In genomic region chr1:160184506-160184905, GRCm38 (mm10) we compare ENCODE assay signal across 9 mouse cellular contexts. TPM values are rescaled to one million over a fixed set of nuclear protein-coding genes. Genes with fewer than 3 reads are reported as not detected.
DNase-seq lines count a peak whose midpoint lies in the region; TF ChIP-seq lines count a peak whose summit lies in the region.
"Had no signal": no experiment of that assay in that cellular context is flagged by ENCODE, and none has a peak within 500 bp of the region (broad histone marks: within the 10 kb centered on the region; RNA-seq: fewer than 3 reads in every experiment).

No protein-coding gene starts in this region.

- intact Hi-C loops in heart, postnatal 10 days (cut with DNase I): loop anchor here (5.0 kb wide), 3 partner anchors 82 to 792 kb away; no protein-coding TSS in a partner anchor

- peak; percentile 5 to 13 for DNase-seq in urinary bladder, postnatal 36 days (ENCODE audit: low spot score in 2 of 2)
- no peak for DNase-seq in urinary bladder, postnatal 4 days (ENCODE audit: low spot score in 2 of 2)
- peak; percentile 24 to 43 for DNase-seq in heart, postnatal 10 days
- peak; percentile 42 to 52 for DNase-seq in layer of hippocampus, adult 2 months (ENCODE audit: low spot score in 2 of 2)
- peak; percentile 39 for DNase-seq in lung, postnatal 14 days
- peak; percentile 44 for DNase-seq in right cerebral cortex, postnatal 4 days
- DNase-seq in spleen, adult 12 weeks (ENCODE audit: low spot score): no peak

- TF ChIP-seq POLR2A in cortical plate, adult 2 months (IDR thresholded peaks at IDR 0.05; ENCODE audit: extremely low read depth, insufficient read depth, low read length): no peak

- no peaks in the 10 kb centered on the region for H3K4me1 ChIP-seq in cortical plate, adult 2 months (ENCODE audit: control insufficient read depth, insufficient read depth, low read length)
- H3K4me1 ChIP-seq: heart, embryonic 13.5 days had no signal

- TF ChIP-seq CTCF in cortical plate, adult 2 months (IDR thresholded peaks at IDR 0.05; ENCODE audit: extremely low read depth, insufficient read depth, low read length): peak; percentile 90
- peak; percentile 84 for TF ChIP-seq CTCF in layer of hippocampus, adult 2 months (conservative IDR thresholded peaks at IDR 0.05)

- no peak overlapping the region for H3K4me3 ChIP-seq in cortical plate, adult 2 months (ENCODE audit: insufficient read depth, low read length)
- no peak overlapping the region for H3K4me3 ChIP-seq in layer of hippocampus, adult 2 months
- H3K4me3 ChIP-seq: heart, embryonic 13.5 days had no signal

- H3K27ac ChIP-seq in cortical plate, adult 2 months (ENCODE audit: insufficient read depth, low read length): no peak overlapping the region
- H3K27ac ChIP-seq in layer of hippocampus, adult 2 months: 0 out of 2 replicates have a peak overlapping the region, but pooled peaks have one; percentile 43
- H3K27ac ChIP-seq: heart, embryonic 13.5 days had no signal

RNA-seq across cellular contexts. Expression of gene Mrps14, which starts 10.5 kb away (rescaled TPM):
- 54.2 and 54.3 TPM in 2 replicates for polyA plus RNA-seq in cortical plate, adult 2 months (2012; rRNA removed)
- 10 to 100 TPM; 96.6 to 98.2 TPM for total RNA-seq in heart, postnatal 10 days (2021)
- 10 to 100 TPM; 61.7 to 65.0 TPM for total RNA-seq in layer of hippocampus, adult 2 months (2021)

RNA-seq across cellular contexts. Expression of gene Cacybp, which starts 28.2 kb away (rescaled TPM):
- 47.1 and 47.6 TPM in 2 replicates for polyA plus RNA-seq in cortical plate, adult 2 months (2012; rRNA removed)
- 10 to 100 TPM; 60.5 to 62.1 TPM for total RNA-seq in heart, postnatal 10 days (2021)
- 10 to 100 TPM; 88.7 to 91.3 TPM for total RNA-seq in layer of hippocampus, adult 2 months (2021)

RNA-seq across cellular contexts. Expression of gene Tnn, which starts 31.1 kb away (rescaled TPM):
- 0.06 and 0.23 TPM in 2 replicates for polyA plus RNA-seq in cortical plate, adult 2 months (2012; rRNA removed)
- under 1 TPM in 1 of 2 experiments, not detected in 1; 0.10 TPM for total RNA-seq in heart, postnatal 10 days (2021)
- under 1 TPM in 1 of 2 experiments, not detected in 1; 0.10 TPM for total RNA-seq in layer of hippocampus, adult 2 months (2021)
- polyA plus RNA-seq: heart, embryonic 13.5 days had no signal

Comparison
In these comparisons a context has a peak if more than half of its experiments do, and no peak if none do; other contexts are left out.
1. DNase-seq: peak in urinary bladder, postnatal 36 days (2 of 2), heart, postnatal 10 days (2 of 2), layer of hippocampus, adult 2 months (2 of 2), lung, postnatal 14 days (single experiment) and right cerebral cortex, postnatal 4 days (single experiment); none in urinary bladder, postnatal 4 days (0 of 2) and spleen, adult 12 weeks (single experiment).